Comparison of ENCODE assay signal across 8 mouse cellular contexts in genomic region chr19:45046523-45047321, GRCm38 (mm10). TPM values are rescaled to one million over a fixed set of nuclear protein-coding genes. Genes with fewer than 3 reads are reported as not detected.
DNase-seq lines count a peak whose midpoint lies in the region; ATAC-seq and TF ChIP-seq lines count a peak whose summit lies in the region.

No protein-coding gene starts in this region.

- H3K27me3 ChIP-seq in embryonic facial prominence, embryonic 15.5 days, result peaks cover 15% of the 10 kb centered on the region
- peaks cover 47% of the 10 kb centered on the region for H3K27me3 ChIP-seq in heart, embryonic 12.5 days (replicated peaks)
- H3K27me3 ChIP-seq in kidney, postnatal 0 days (ENCODE audit: insufficient read depth, low read length), result 0 out of 2 replicates have a peak, but pooled peaks cover 4% of the 10 kb centered on the region
- peaks cover 3% of the 10 kb centered on the region; the same call in 1 of the 2 replicates for H3K27me3 ChIP-seq in liver, adult 2 months (ENCODE audit: control insufficient read depth, insufficient read depth, low read length)
- peaks cover 18% of the 10 kb centered on the region for H3K27me3 ChIP-seq in stomach, embryonic 15.5 days (replicated peaks)

- H3K27ac ChIP-seq in embryonic facial prominence, embryonic 15.5 days (replicated peaks), result peak overlapping the region; percentile 97
- 0 out of 2 replicates have a peak overlapping the region, but pooled peaks have one; percentile 93 for H3K27ac ChIP-seq in heart, embryonic 12.5 days (ENCODE audit: poor library complexity, severe bottlenecking)
- peak overlapping the region; percentile 93 for H3K27ac ChIP-seq in kidney, postnatal 0 days
- 0 out of 2 replicates have a peak overlapping the region, but pooled peaks have one; percentile 1 for H3K27ac ChIP-seq in liver, adult 2 months (replicated peaks; ENCODE audit: insufficient read depth, low read depth, low read length)
- H3K27ac ChIP-seq in stomach, embryonic 15.5 days, result peak overlapping the region; percentile 95

- WGBS in embryonic facial prominence, embryonic 15.5 days, result 2% methylated on average over 34 of the region's 34 CpGs
- 2% methylated on average over 34 of the region's 34 CpGs for WGBS in heart, embryonic 12.5 days
- 1% methylated on average over 34 of the region's 34 CpGs for WGBS in kidney, postnatal 0 days
- 4% methylated on average over 34 of the region's 34 CpGs for WGBS in liver, adult 2 months
- WGBS in stomach, embryonic 15.5 days, result 1% methylated on average over 34 of the region's 34 CpGs

- peak overlapping the region; percentile 91 for H3K4me2 ChIP-seq in embryonic facial prominence, embryonic 15.5 days (replicated peaks)
- peak overlapping the region; percentile 83 for H3K4me2 ChIP-seq in heart, embryonic 12.5 days
- H3K4me2 ChIP-seq in kidney, postnatal 0 days (ENCODE audit: low read length), result peak overlapping the region; percentile 91
- H3K4me2 ChIP-seq in stomach, embryonic 15.5 days, result peak overlapping the region; percentile 92

- peaks cover 5% of the 10 kb centered on the region for H3K36me3 ChIP-seq in embryonic facial prominence, embryonic 15.5 days
- H3K36me3 ChIP-seq in heart, embryonic 12.5 days, result peaks cover 20% of the 10 kb centered on the region
- H3K36me3 ChIP-seq in kidney, postnatal 0 days (ENCODE audit: insufficient read depth, low read length), result 0 out of 2 replicates have a peak, but pooled peaks cover 6% of the 10 kb centered on the region
- H3K36me3 ChIP-seq in liver, adult 2 months (ENCODE audit: control insufficient read depth, insufficient read depth, low read length), result no peaks in the 10 kb centered on the region
- H3K36me3 ChIP-seq in stomach, embryonic 15.5 days, result no peaks in the 10 kb centered on the region

- peaks cover 31% of the 10 kb centered on the region for H3K4me1 ChIP-seq in embryonic facial prominence, embryonic 15.5 days
- peaks cover 28% of the 10 kb centered on the region for H3K4me1 ChIP-seq in heart, embryonic 12.5 days (replicated peaks)
- H3K4me1 ChIP-seq in kidney, postnatal 0 days (replicated peaks; ENCODE audit: insufficient read depth, low read length), result peaks cover 14% of the 10 kb centered on the region
- peaks cover 8% of the 10 kb centered on the region for H3K4me1 ChIP-seq in liver, adult 2 months (ENCODE audit: control insufficient read depth, insufficient read depth, low read length)
- peaks cover 30% of the 10 kb centered on the region for H3K4me1 ChIP-seq in stomach, embryonic 15.5 days

- no peaks in the 10 kb centered on the region for H3K9me3 ChIP-seq in embryonic facial prominence, embryonic 15.5 days (replicated peaks)
- H3K9me3 ChIP-seq in heart, embryonic 12.5 days (replicated peaks), result no peaks in the 10 kb centered on the region
- no peaks in the 10 kb centered on the region for H3K9me3 ChIP-seq in kidney, postnatal 0 days (replicated peaks; ENCODE audit: low read length)
- no peaks in the 10 kb centered on the region for H3K9me3 ChIP-seq in stomach, embryonic 15.5 days

- H3K4me3 ChIP-seq in embryonic facial prominence, embryonic 15.5 days (replicated peaks), result peak overlapping the region; percentile 61
- peak overlapping the region; percentile 63 for H3K4me3 ChIP-seq in heart, embryonic 12.5 days
- peak overlapping the region; percentile 52 for H3K4me3 ChIP-seq in kidney, postnatal 0 days (replicated peaks; ENCODE audit: low read depth, low read length)
- peak overlapping the region; percentile 19 for H3K4me3 ChIP-seq in liver, adult 2 months (ENCODE audit: insufficient read depth, low read depth, low read length)
- H3K4me3 ChIP-seq in stomach, embryonic 15.5 days (replicated peaks), result peak overlapping the region; percentile 54

- TF ChIP-seq CTCF in kidney, postnatal 0 days (IDR thresholded peaks at IDR 0.05; ENCODE audit: low read depth), result peak; percentile 24; the same call in 1 of the 2 replicates
- peak; percentile 12; the same call in 1 of the 2 replicates for TF ChIP-seq CTCF in liver, adult 2 months (IDR thresholded peaks at IDR 0.05; ENCODE audit: low read depth, low read length)

- peak; percentile 81 to 86 for DNase-seq in urinary bladder, adult 18-20 months (ENCODE audit: low spot score in 2 of 2)
- no peak for DNase-seq in urinary bladder, postnatal 10 days (ENCODE audit: low spot score)
- peak; percentile 84 for DNase-seq in kidney, postnatal 0 days (ENCODE audit: low spot score)
- no peak for DNase-seq in liver, adult 2 months (ENCODE audit: extremely low read depth, low read depth, low spot score)
- DNase-seq in natural killer cell, adult 2 months (ENCODE audit: low spot score in 2 of 2), result peak; percentile 49 to 66

- no peaks in the 10 kb centered on the region for H3K79me2 ChIP-seq in liver, adult 2 months (ENCODE audit: control insufficient read depth, insufficient read depth, low read length)

- no peak for TF ChIP-seq POLR2A in liver, adult 2 months (IDR thresholded peaks at IDR 0.05; ENCODE audit: extremely low read depth, insufficient read depth, low read length)

- H3K9ac ChIP-seq in embryonic facial prominence, embryonic 15.5 days, result 0 out of 2 replicates have a peak overlapping the region, but pooled peaks have one; percentile 29
- peak overlapping the region; percentile 79 for H3K9ac ChIP-seq in heart, embryonic 12.5 days
- H3K9ac ChIP-seq in kidney, postnatal 0 days (ENCODE audit: low read depth, low read length), result peak overlapping the region; percentile 64; the same call in 1 of the 2 replicates
- H3K9ac ChIP-seq in liver, adult 2 months (ENCODE audit: low read depth, low read length), result peak overlapping the region; percentile 13; the same call in 1 of the 2 replicates
- peak overlapping the region; percentile 47; the same call in 1 of the 2 replicates for H3K9ac ChIP-seq in stomach, embryonic 15.5 days

- ATAC-seq in embryonic facial prominence, embryonic 15.5 days (ENCODE audit: insufficient number of reproducible peaks, low FRiP score, low TSS enrichment, low read depth), result peak; percentile 35; the same call in 1 of the 2 replicates
- ATAC-seq in heart, embryonic 12.5 days (ENCODE audit: insufficient number of reproducible peaks, low FRiP score), result peak; percentile 67
- ATAC-seq in kidney, postnatal 0 days (replicated peaks; ENCODE audit: low FRiP score, low read depth), result peak; percentile 41; the same call in 1 of the 2 replicates
- ATAC-seq in stomach, embryonic 15.5 days (ENCODE audit: insufficient read depth, low FRiP score, low read depth), result peak; percentile 44; the same call in 1 of the 2 replicates

RNA-seq across cellular contexts. Expression of gene Sfxn3, which starts 0.6 kb away (rescaled TPM):
- polyA plus RNA-seq in embryonic facial prominence, embryonic 15.5 days (2015; fragmentation: Nextera tagmentation; extraction: Ambion mirVana), result 37.4 and 41.3 TPM in 2 replicates
- polyA plus RNA-seq in heart, embryonic 12.5 days (2016; fragmentation: Nextera tagmentation; extraction: Ambion mirVana), result 20.4 and 21.3 TPM in 2 replicates
- 28.4 and 29.0 TPM in 2 replicates for polyA plus RNA-seq in kidney, postnatal 0 days (2015; fragmentation: Nextera tagmentation; extraction: Ambion mirVana)
- 0.65 and 0.94 TPM in 2 replicates for total RNA-seq in liver, adult 2 months (2014; rRNA removed)
- polyA plus RNA-seq in liver, adult 2 months (2012; rRNA removed), result 0.76 and 1.5 TPM in 2 replicates
- 24.3 and 24.5 TPM in 2 replicates for polyA plus RNA-seq in stomach, embryonic 15.5 days (2015; fragmentation: Nextera tagmentation; extraction: Ambion mirVana)

RNA-seq across cellular contexts. Expression of gene Pdzd7, which starts 1.2 kb away (rescaled TPM):
- 0.68 and 0.75 TPM in 2 replicates for polyA plus RNA-seq in embryonic facial prominence, embryonic 15.5 days (2015; fragmentation: Nextera tagmentation; extraction: Ambion mirVana)
- polyA plus RNA-seq in heart, embryonic 12.5 days (2016; fragmentation: Nextera tagmentation; extraction: Ambion mirVana), result 0.09 and 0.18 TPM in 2 replicates
- polyA plus RNA-seq in kidney, postnatal 0 days (2015; fragmentation: Nextera tagmentation; extraction: Ambion mirVana), result 0.43 and 0.80 TPM in 2 replicates
- total RNA-seq in liver, adult 2 months (2014; rRNA removed), result not detected in 2 replicates
- polyA plus RNA-seq in liver, adult 2 months (2012; rRNA removed), result 0.06 TPM in 1 of 2 replicates, not detected in the other
- 0.27 and 0.33 TPM in 2 replicates for polyA plus RNA-seq in stomach, embryonic 15.5 days (2015; fragmentation: Nextera tagmentation; extraction: Ambion mirVana)

RNA-seq across cellular contexts. Expression of gene Kazald1, which starts 28.3 kb away (rescaled TPM):
- 58.2 and 59.1 TPM in 2 replicates for polyA plus RNA-seq in embryonic facial prominence, embryonic 15.5 days (2015; fragmentation: Nextera tagmentation; extraction: Ambion mirVana)
- polyA plus RNA-seq in heart, embryonic 12.5 days (2016; fragmentation: Nextera tagmentation; extraction: Ambion mirVana), result 2.9 and 3.0 TPM in 2 replicates
- polyA plus RNA-seq in kidney, postnatal 0 days (2015; fragmentation: Nextera tagmentation; extraction: Ambion mirVana), result 23.6 and 25.0 TPM in 2 replicates
- 0.67 and 1.2 TPM in 2 replicates for total RNA-seq in liver, adult 2 months (2014; rRNA removed)
- polyA plus RNA-seq in liver, adult 2 months (2012; rRNA removed), result 1.1 and 1.2 TPM in 2 replicates
- 49.2 and 50.1 TPM in 2 replicates for polyA plus RNA-seq in stomach, embryonic 15.5 days (2015; fragmentation: Nextera tagmentation; extraction: Ambion mirVana)

RNA-seq across cellular contexts. Expression of gene Lzts2, which starts 32.5 kb away (rescaled TPM):
- 75.8 and 80.5 TPM in 2 replicates for polyA plus RNA-seq in embryonic facial prominence, embryonic 15.5 days (2015; fragmentation: Nextera tagmentation; extraction: Ambion mirVana)
- 58.3 and 58.5 TPM in 2 replicates for polyA plus RNA-seq in heart, embryonic 12.5 days (2016; fragmentation: Nextera tagmentation; extraction: Ambion mirVana)
- 58.6 and 69.5 TPM in 2 replicates for polyA plus RNA-seq in kidney, postnatal 0 days (2015; fragmentation: Nextera tagmentation; extraction: Ambion mirVana)
- 3.4 and 4.6 TPM in 2 replicates for total RNA-seq in liver, adult 2 months (2014; rRNA removed)
- polyA plus RNA-seq in liver, adult 2 months (2012; rRNA removed), result 14.2 and 14.3 TPM in 2 replicates
- polyA plus RNA-seq in stomach, embryonic 15.5 days (2015; fragmentation: Nextera tagmentation; extraction: Ambion mirVana), result 65.5 and 69.9 TPM in 2 replicates

RNA-seq across cellular contexts. Expression of gene Mrpl43, which starts 40.5 kb away (rescaled TPM):
- polyA plus RNA-seq in embryonic facial prominence, embryonic 15.5 days (2015; fragmentation: Nextera tagmentation; extraction: Ambion mirVana), result 73.1 and 77.3 TPM in 2 replicates
- polyA plus RNA-seq in heart, embryonic 12.5 days (2016; fragmentation: Nextera tagmentation; extraction: Ambion mirVana), result 60.1 and 66.8 TPM in 2 replicates
- 78.9 and 79.9 TPM in 2 replicates for polyA plus RNA-seq in kidney, postnatal 0 days (2015; fragmentation: Nextera tagmentation; extraction: Ambion mirVana)
- total RNA-seq in liver, adult 2 months (2014; rRNA removed), result 26.6 and 32.3 TPM in 2 replicates
- polyA plus RNA-seq in liver, adult 2 months (2012; rRNA removed), result 76.2 and 80.0 TPM in 2 replicates
- polyA plus RNA-seq in stomach, embryonic 15.5 days (2015; fragmentation: Nextera tagmentation; extraction: Ambion mirVana), result 70.4 and 71.2 TPM in 2 replicates

Comparison
In these comparisons a context has a peak if more than half of its experiments do, and no peak if none do; other contexts are left out.
1. DNase-seq: peak in urinary bladder, adult 18-20 months (2 of 2), kidney, postnatal 0 days (single experiment) and natural killer cell, adult 2 months (2 of 2); none in urinary bladder, postnatal 10 days (single experiment) and liver, adult 2 months (single experiment).
2. H3K27ac ChIP-seq: peak in every context shown above with its lines; median percentile 97 in embryonic facial prominence, embryonic 15.5 days; 95 in stomach, embryonic 15.5 days; 93 in heart, embryonic 12.5 days; 93 in kidney, postnatal 0 days; 1 in liver, adult 2 months.
3. H3K9ac ChIP-seq: peak in every context shown above with its lines; median percentile 79 in heart, embryonic 12.5 days; 64 in kidney, postnatal 0 days; 47 in stomach, embryonic 15.5 days; 29 in embryonic facial prominence, embryonic 15.5 days; 13 in liver, adult 2 months.
4. Peak in every context shown above with its lines, with median percentiles within 50 percentile points of each other: ATAC-seq, H3K4me2 ChIP-seq and H3K4me3 ChIP-seq.